Mouse (Mus musculus) frontal cortex, postnatal 10 days (tissue): ENCODE data around the gene Gm11238.
"Not testable (repeated sequence)": the region's sequence is repeated elsewhere in the genome, so short reads cannot be mapped to it uniquely, and the experiment has no call there.

ENCODE experiments used
- DNase-seq, 2 experiments: peaks; one replicate each; pipeline ENCODE4 v3.0.0; 2022; ENCODE audit warnings: low spot score in 2 of 2, mixed read lengths in 1 of 2

Gm11238 gene

GRCm38 (mm10) chr4:73607581-73607980 is at the start of gene Gm11238:
Gene Gm11238 (plus strand): TSS chr4:73607881.
- not testable (repeated sequence) for DNase-seq

GRCm38 (mm10) chr4:73599248-73599647 is 8.4 kb upstream of the Gm11238 start:
- DNase-seq, result no peak

- DNase-seq, result not testable (repeated sequence)
Observed at GRCm38 (mm10) chr4:73622684-73623083, 15.0 kb downstream of the Gm11238 start, which contains the start of gene Gm11237. Gene Gm11237 (plus strand): TSS chr4:73622984.

GRCm38 (mm10) chr4:73637821-73638220 is 30.1 kb downstream of the Gm11238 start, which contains the start of gene Gm11236:
Gene Gm11236 (plus strand): TSS chr4:73638121.
- not testable (repeated sequence) for DNase-seq

- DNase-seq, result not testable (repeated sequence)
Observed at GRCm38 (mm10) chr4:73661864-73662263, 54.2 kb downstream of the Gm11238 start.

- not testable (repeated sequence) for DNase-seq
Observed at GRCm38 (mm10) chr4:73668054-73668453, 60.4 kb downstream of the Gm11238 start, which contains the start of gene Gm11239. Gene Gm11239 (plus strand): TSS chr4:73668354.

- DNase-seq, result not testable (repeated sequence)
Observed at GRCm38 (mm10) chr4:73683216-73683615, 75.5 kb downstream of the Gm11238 start, which contains the start of gene Gm428. Gene Gm428 (plus strand): TSS chr4:73683516.
